Mouse (Mus musculus) embryonic fibroblast, embryonic 13.5 days (primary cell): ENCODE results near the gene Mansc1. TPM values are rescaled to one million over a fixed set of nuclear protein-coding genes. Genes with fewer than 3 reads are reported as not detected.

Experiments
- H3K27ac ChIP-seq: 2 replicates; pipeline ENCODE4 v1.5.1; 2012; ENCODE audit warnings: low read length, control low read depth, inconsistent platforms; ENCODE audit not compliant: insufficient read depth
- H3K4me1 ChIP-seq: 2 replicates; pipeline ENCODE4 v1.6.1; 2011; ENCODE audit warnings: low read length; ENCODE audit not compliant: control insufficient read depth, insufficient read depth
- H3K4me3 ChIP-seq: 2 replicates; pipeline ENCODE4 v1.5.1; 2011; ENCODE audit warnings: mild to moderate bottlenecking, control low read depth, low read length; ENCODE audit not compliant: insufficient read depth
- CTCF ChIP-seq: IDR thresholded peaks from 2 replicates; pipeline ENCODE4 v1.5.1; 2011; ENCODE audit warnings: mild to moderate bottlenecking, control low read depth, low read length, moderate library complexity, borderline replicate concordance; ENCODE audit not compliant: insufficient read depth
- POLR2A ChIP-seq: IDR thresholded peaks from 2 replicates; pipeline ENCODE4 v1.6.1; 2011; ENCODE audit warnings: low read depth, mild to moderate bottlenecking, control low read depth, low read length, moderate library complexity
- polyA plus RNA-seq: library from polyadenylated mRNA; stranded (reverse); fragments of >200 nt; gene quantifications from 2 replicates; pipeline ENCODE4 v1.2.4, GENCODE M21; 2011; ENCODE audit warnings: low read depth; ENCODE audit not compliant: missing spikeins, insufficient read length

Mansc1 gene
- polyA plus RNA-seq, 1 experiment, result 3.2 TPM

GRCm38 (mm10) chr6:134582110-134582509 lies 50.2 kb downstream of the Mansc1 start:
- TF ChIP-seq POLR2A (no peak), CTCF (no peak)
- Histone ChIP-seq H3K4me3 (no peak overlapping the region), H3K27ac (no peak overlapping the region), H3K4me1 (no peaks in the 10 kb centered on the region)

- no peak overlapping the region for H3K4me3 ChIP-seq
- H3K4me1 ChIP-seq, result no peaks in the 10 kb centered on the region
- no peak for TF ChIP-seq POLR2A
- TF ChIP-seq CTCF, result no peak
- no peak overlapping the region for H3K27ac ChIP-seq
These were observed 52.8 kb downstream of the Mansc1 start for GRCm38 (mm10) chr6:134579506-134579905.

DNA sequence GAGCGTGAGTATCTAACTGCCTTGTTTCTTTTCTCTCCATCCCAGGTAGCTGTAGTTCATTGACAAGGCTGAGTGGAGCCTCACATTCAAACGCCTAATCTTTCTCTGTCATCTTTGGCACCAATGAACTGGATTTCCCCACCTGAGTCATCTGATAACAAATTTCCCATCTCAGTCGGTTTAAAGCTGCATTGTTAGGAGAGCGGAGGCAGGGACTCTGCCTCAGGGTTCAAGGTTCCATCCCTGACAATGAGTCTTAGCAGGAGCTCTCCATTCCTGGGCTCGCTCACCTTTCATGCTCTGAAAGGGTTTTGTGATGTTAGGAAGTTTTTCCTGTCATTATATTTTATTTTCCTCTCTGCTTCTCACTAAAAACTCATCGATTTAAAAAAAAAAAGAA lies 54.2 kb downstream of the Mansc1 start:
- no peak overlapping the region for H3K4me3 ChIP-seq
- TF ChIP-seq POLR2A (no peak), CTCF (no peak)

GRCm38 (mm10) chr6:134575288-134575741 lies 57.0 kb downstream of the Mansc1 start:
- TF ChIP-seq CTCF (no peak), POLR2A (no peak)
- no peak overlapping the region for H3K27ac ChIP-seq
- H3K4me1 ChIP-seq, result no peaks in the 10 kb centered on the region
- no peak overlapping the region for H3K4me3 ChIP-seq

More for the DNA sequence above, 54.2 kb downstream of the Mansc1 start:
- H3K4me1 ChIP-seq, result no peaks in the 10 kb centered on the region
- H3K27ac ChIP-seq, result no peak overlapping the region

DNA sequence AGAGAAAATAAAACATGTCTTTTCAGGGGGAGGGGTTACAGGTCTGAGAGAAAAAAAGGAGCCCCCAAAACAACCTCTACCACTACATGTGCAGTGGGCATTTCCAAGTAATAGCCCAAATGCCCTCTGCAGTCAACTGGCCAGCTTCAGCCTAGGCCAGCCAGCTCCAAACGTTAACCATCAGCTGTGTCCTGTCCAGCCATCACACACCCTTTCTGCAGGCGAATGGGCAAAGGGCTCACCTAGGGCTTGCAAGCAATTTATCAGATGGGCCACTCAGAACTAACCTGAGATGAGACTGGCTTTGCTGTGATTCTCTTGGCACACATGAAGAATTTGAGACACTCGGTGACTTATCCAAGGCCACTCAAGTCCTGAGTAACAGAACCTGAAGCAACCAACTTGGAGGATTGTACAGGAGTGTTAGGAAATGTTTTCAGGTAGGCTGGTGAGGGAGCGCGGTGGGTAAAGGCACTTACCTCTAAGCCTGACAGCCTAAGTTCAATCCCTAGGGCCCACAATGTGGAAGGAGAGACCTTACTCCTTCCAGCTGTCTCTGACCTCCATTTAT lies 64.2 kb downstream of the Mansc1 start:
- H3K4me3 ChIP-seq, result no peak overlapping the region
- no peaks in the 10 kb centered on the region for H3K4me1 ChIP-seq
- H3K27ac ChIP-seq, result no peak overlapping the region
- TF ChIP-seq POLR2A (no peak), CTCF (no peak)

DNA sequence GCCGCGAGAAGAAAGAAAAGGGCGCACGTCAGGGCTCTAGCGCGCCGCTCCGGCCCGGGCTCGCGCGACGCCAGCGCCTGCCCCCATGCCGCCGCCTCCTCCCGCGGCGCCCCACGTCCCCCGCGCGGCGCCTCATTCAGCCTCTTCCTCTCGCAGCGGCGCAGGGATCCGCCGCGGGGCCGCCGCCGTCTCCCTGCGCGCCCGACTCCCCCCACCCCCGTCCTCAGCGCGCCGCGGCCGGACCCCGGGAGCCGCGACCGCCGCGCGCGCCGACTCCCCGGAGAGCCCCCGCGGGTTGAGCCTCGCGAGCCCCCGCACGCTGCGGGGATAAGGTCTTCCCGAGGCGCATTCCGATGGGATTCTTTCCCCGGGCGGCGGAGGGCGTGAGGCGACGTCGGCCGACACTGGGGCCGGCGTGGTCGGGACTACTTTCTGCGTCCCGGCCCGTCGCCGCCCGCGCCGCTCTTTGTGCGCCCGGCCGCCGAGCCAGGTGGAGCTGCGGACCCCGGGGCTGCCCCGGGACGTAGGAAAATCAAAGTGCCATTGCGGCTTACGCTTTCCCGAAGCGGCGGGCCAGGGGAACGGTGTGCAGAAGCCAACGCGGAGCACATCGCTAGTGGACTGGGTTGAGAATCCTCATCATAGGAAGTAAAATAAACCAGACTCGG lies 65.3 kb downstream of the Mansc1 start, which contains the start of gene Lrp6:
Gene Lrp6, minus strand, starts transcription at position 148 of the 668 bp plus-strand sequence.
- TF ChIP-seq CTCF (no peak), POLR2A (peak; percentile 82)
- H3K4me3 ChIP-seq, result peak within 1 kb of the TSS; percentile 78
- peak within 1 kb of the TSS; percentile 90 for H3K27ac ChIP-seq
- H3K4me1 ChIP-seq, result peaks cover 4% of the 10 kb centered on the region; the same call in 1 of the 2 replicates

DNA sequence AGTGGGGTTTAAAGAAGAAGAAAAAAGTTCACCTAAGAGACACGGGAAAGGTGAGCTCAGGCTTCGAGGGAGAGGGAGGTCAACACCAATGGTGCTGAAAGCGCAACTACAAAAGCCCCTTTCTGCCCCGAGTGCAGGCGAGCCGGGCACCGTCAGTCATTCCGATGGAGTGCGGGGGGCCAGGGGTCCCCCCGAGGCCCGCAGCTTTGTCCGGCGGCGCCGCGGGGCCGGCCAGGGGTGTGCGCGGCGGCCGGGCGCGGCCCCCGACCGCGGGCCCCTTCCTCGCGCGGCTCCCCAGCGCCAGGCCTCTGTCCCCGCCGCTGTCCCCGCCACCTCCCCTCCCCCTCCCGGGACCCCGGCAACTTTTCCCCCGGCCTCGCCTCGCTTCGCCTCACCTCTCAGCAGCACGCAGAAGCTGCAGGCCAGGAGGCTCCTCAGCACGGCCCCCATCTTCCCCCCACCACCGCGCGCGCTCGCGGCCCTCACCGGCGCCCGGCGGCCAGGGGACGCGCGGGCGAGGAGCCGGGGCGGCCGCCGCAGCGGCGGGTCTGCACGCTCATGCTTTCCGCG lies 66.0 kb downstream of the Mansc1 start:
- Histone ChIP-seq H3K4me1 (peaks cover 4% of the 10 kb centered on the region; the same call in 1 of the 2 replicates), H3K4me3 (peak overlapping the region; percentile 78), H3K27ac (peak overlapping the region; percentile 70)
- TF ChIP-seq CTCF, result no peak
- TF ChIP-seq POLR2A, result no peak

DNA sequence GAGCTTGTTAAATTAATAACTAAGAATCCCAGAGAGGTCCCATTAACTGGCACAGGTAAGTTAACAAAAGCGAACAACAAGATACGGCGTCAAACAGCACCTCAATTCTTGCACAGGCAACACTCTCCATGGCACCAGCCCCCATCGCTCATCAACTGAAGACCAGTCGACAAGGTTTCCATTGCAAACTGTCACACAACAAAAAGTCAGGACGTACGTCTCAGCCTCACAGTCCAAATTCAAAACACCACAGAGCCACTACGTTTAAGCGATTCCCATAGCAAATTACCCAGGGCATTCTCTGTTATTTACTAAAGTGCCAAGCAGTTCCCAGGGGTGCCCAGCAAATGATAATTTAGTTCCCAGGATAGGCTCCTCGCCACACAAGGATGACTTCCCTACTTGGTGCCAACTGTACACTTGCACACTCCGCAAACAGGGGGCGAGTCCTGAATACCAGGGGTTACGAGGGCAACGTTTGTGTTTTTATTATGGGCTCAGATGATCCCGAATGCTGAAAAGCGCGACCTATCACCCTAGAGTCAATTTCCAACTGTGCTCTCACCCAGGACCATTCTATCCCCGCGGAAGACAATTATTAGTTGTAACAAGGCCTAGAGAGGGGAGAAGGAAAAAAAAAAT lies 66.6 kb downstream of the Mansc1 start:
- H3K4me3 ChIP-seq, result peak overlapping the region; percentile 78
- 0 out of 2 replicates have a peak, but pooled peaks have one; percentile 19 for TF ChIP-seq POLR2A
- TF ChIP-seq CTCF, result no peak
- no peak overlapping the region for H3K27ac ChIP-seq
- peaks cover 7% of the 10 kb centered on the region; the same call in 1 of the 2 replicates for H3K4me1 ChIP-seq

- TF ChIP-seq POLR2A, result no peak
- Histone ChIP-seq H3K4me1 (peaks cover 10% of the 10 kb centered on the region), H3K4me3 (peak overlapping the region; percentile 22), H3K27ac (no peak overlapping the region)
These were observed 67.7 kb downstream of the Mansc1 start for GRCm38 (mm10) chr6:134564539-134564938.

DNA sequence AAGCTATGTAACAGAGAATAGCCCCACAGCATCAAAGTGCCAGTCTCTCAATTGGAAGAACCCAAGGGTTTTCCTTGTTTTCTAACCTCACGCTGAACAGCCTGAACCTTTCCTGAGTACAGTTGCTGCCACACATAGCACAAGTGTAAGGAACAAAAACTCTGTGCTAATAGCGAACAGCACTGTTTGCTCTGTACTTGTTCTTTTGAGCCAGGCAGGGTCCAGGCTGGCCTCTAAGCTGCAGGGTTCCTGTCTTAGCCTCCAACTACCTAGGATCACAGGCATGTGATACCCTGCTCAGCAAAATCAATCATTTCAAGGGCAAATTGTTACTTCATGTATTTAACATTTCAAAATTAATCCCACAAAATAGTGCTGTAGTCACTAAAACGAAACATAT lies 72.7 kb downstream of the Mansc1 start:
- Histone ChIP-seq H3K4me3 (no peak overlapping the region), H3K4me1 (peaks cover 10% of the 10 kb centered on the region), H3K27ac (no peak overlapping the region)
- TF ChIP-seq POLR2A, result no peak
- no peak for TF ChIP-seq CTCF

Other genes starting within 250 kb of the Mansc1 start
- gene Bcl2l14, start 236.2 kb downstream of the Mansc1 start, polyA plus RNA-seq, result not detected in 2 replicates
- 58.4 and 88.3 TPM in 2 replicates for gene Lrp6, start 65.5 kb downstream of the Mansc1 start, polyA plus RNA-seq
- 6.1 and 7.1 TPM in 2 replicates for gene Borcs5, start 7.0 kb upstream of the Mansc1 start, polyA plus RNA-seq
- gene Dusp16, start 160.1 kb upstream of the Mansc1 start, polyA plus RNA-seq, result 16.9 and 21.0 TPM in 2 replicates
- 4.9 and 5.3 TPM in 2 replicates for gene Crebl2, start 197.7 kb upstream of the Mansc1 start, polyA plus RNA-seq